Mouse (Mus musculus): Measurements from ENCODE around the gene Itsn1.

GRCm38 (mm10) chr16:91813543-91813942 lies 84.5 kb downstream of the Itsn1 start:
- TF ChIP-seq POLR2A (IDR thresholded peaks at IDR 0.05; ENCODE audit: extremely low read depth, insufficient read depth, low read length): no peak
- no peak for TF ChIP-seq CTCF (IDR thresholded peaks at IDR 0.05; ENCODE audit: extremely low read depth, insufficient read depth, low read length)

Measured in cortical plate, adult 2 months (tissue).